Mouse (Mus musculus): Measurements from ENCODE around the gene Btrc.

The Btrc gene

GRCm38 (mm10) chr19:45472691-45473520 is 109.4 kb downstream of the Btrc start:
- DNase-seq (ENCODE audit: low read depth in 1 of 2, low spot score in 2 of 2) = no peak

GRCm38 (mm10) chr19:45474686-45475085 is 111.2 kb downstream of the Btrc start:
- DNase-seq (ENCODE audit: low read depth in 1 of 2, low spot score in 2 of 2) = no peak

GRCm38 (mm10) chr19:45475928-45476553 is 112.5 kb downstream of the Btrc start:
- DNase-seq (ENCODE audit: low read depth in 1 of 2, low spot score in 2 of 2) = no peak

GRCm38 (mm10) chr19:45479548-45479947 is 116.0 kb downstream of the Btrc start:
- DNase-seq (ENCODE audit: low read depth in 1 of 2, low spot score in 2 of 2) = no peak

- DNase-seq (ENCODE audit: low read depth in 1 of 2, low spot score in 2 of 2) = no peak
Measured at GRCm38 (mm10) chr19:45480490-45480889, 117.0 kb downstream of the Btrc start.

GRCm38 (mm10) chr19:45480951-45481350 is 117.4 kb downstream of the Btrc start:
- DNase-seq (ENCODE audit: low read depth in 1 of 2, low spot score in 2 of 2) = no peak

GRCm38 (mm10) chr19:45483470-45483869 is 119.9 kb downstream of the Btrc start:
- no peak for DNase-seq (ENCODE audit: low read depth in 1 of 2, low spot score in 2 of 2)

- no peak for DNase-seq (ENCODE audit: low read depth in 1 of 2, low spot score in 2 of 2)
Measured at GRCm38 (mm10) chr19:45486206-45486991, 122.9 kb downstream of the Btrc start.

- DNase-seq (ENCODE audit: low read depth in 1 of 2, low spot score in 2 of 2) = no peak
Measured at GRCm38 (mm10) chr19:45486992-45487387, 123.5 kb downstream of the Btrc start.

- no peak for DNase-seq (ENCODE audit: low read depth in 1 of 2, low spot score in 2 of 2)
Measured at GRCm38 (mm10) chr19:45489961-45490360, 126.4 kb downstream of the Btrc start.

- no peak for DNase-seq (ENCODE audit: low read depth in 1 of 2, low spot score in 2 of 2)
Measured at GRCm38 (mm10) chr19:45491246-45491645, 127.7 kb downstream of the Btrc start.

GRCm38 (mm10) chr19:45494121-45494775 is 130.7 kb downstream of the Btrc start:
- DNase-seq (ENCODE audit: low read depth in 1 of 2, low spot score in 2 of 2) = no peak

- no peak for DNase-seq (ENCODE audit: low read depth in 1 of 2, low spot score in 2 of 2)
Measured at GRCm38 (mm10) chr19:45505446-45505845, 141.9 kb downstream of the Btrc start.

- DNase-seq (ENCODE audit: low read depth in 1 of 2, low spot score in 2 of 2) = no peak
Measured at GRCm38 (mm10) chr19:45507531-45507930, 144.0 kb downstream of the Btrc start.

GRCm38 (mm10) chr19:45510680-45511079 is 147.1 kb downstream of the Btrc start:
- no peak for DNase-seq (ENCODE audit: low read depth in 1 of 2, low spot score in 2 of 2)

GRCm38 (mm10) chr19:45511406-45511805 is 147.9 kb downstream of the Btrc start:
- no peak for DNase-seq (ENCODE audit: low read depth in 1 of 2, low spot score in 2 of 2)

GRCm38 (mm10) chr19:45515341-45515740 is 151.8 kb downstream of the Btrc start:
- DNase-seq (ENCODE audit: low read depth in 1 of 2, low spot score in 2 of 2) = no peak

GRCm38 (mm10) chr19:45516264-45516663 is 152.7 kb downstream of the Btrc start:
- DNase-seq (ENCODE audit: low read depth in 1 of 2, low spot score in 2 of 2) = no peak

GRCm38 (mm10) chr19:45527382-45527781 is 163.8 kb downstream of the Btrc start:
- DNase-seq (ENCODE audit: low read depth in 1 of 2, low spot score in 2 of 2) = no peak

- no peak for DNase-seq (ENCODE audit: low read depth in 1 of 2, low spot score in 2 of 2)
Measured at GRCm38 (mm10) chr19:45527931-45528534, 164.5 kb downstream of the Btrc start.

GRCm38 (mm10) chr19:45529294-45529693 is 165.8 kb downstream of the Btrc start:
- DNase-seq (ENCODE audit: low read depth in 1 of 2, low spot score in 2 of 2) = no peak
